Mouse (Mus musculus) midbrain, embryonic 10.5 days (tissue): Measurements from ENCODE around the gene Apln. TPM values are rescaled to one million over a fixed set of nuclear protein-coding genes. Genes with fewer than 3 reads are reported as not detected.

Experiments
- DNase-seq: peaks from one replicate; pipeline ENCODE4 v3.0.0-alpha.2; 2017; ENCODE audit warnings: low spot score
- H3K27ac ChIP-seq: fragments of 300-500 bp; sonication (generic); replicated peaks from 2 replicates; pipeline ENCODE4 v1.5.1; 2016; ENCODE audit warnings: mild to moderate bottlenecking
- H3K27me3 ChIP-seq: fragments of 300-500 bp; sonication (generic); 2 replicates; pipeline ENCODE4 v1.6.1; 2016; ENCODE audit warnings: low read depth, mild to moderate bottlenecking; ENCODE audit not compliant: poor library complexity, severe bottlenecking
- H3K36me3 ChIP-seq: fragments of 300-500 bp; sonication (generic); 2 replicates; pipeline ENCODE4 v1.6.1; 2016; ENCODE audit warnings: mild to moderate bottlenecking, moderate library complexity
- H3K4me1 ChIP-seq: fragments of 300-500 bp; sonication (generic); 2 replicates; pipeline ENCODE4 v1.6.1; 2016
- H3K4me3 ChIP-seq: fragments of 300-500 bp; sonication (generic); 2 replicates; pipeline ENCODE4 v1.5.1; 2016; ENCODE audit warnings: mild to moderate bottlenecking, moderate library complexity
- H3K9me3 ChIP-seq: fragments of 300-500 bp; sonication (generic); replicated peaks from 2 replicates; pipeline ENCODE4 v1.6.1; 2016; ENCODE audit warnings: mild to moderate bottlenecking
- WGBS: fragments of 180-500 bp; shearing (Covaris S2); methylation state at CpG from one replicate; pipeline ENCODE4 v1.1.7; 2016; 5-methylcytosine and 5-hydroxymethylcytosine counted together
- polyA plus RNA-seq: library from polyadenylated mRNA; unstranded; fragments of >200 nt; fragmentation: Nextera tagmentation; extraction: Ambion mirVana; gene quantifications from 2 replicates; pipeline ENCODE4 v1.2.1, GENCODE M21; 2016

Gene Apln
- polyA plus RNA-seq, result 4.1 and 5.2 TPM in 2 replicates

GRCm38 (mm10) chrX:48034144-48035113, at the start of gene Apln:
TSS of gene Apln (minus strand) at chrX:48034853.
- H3K36me3 ChIP-seq, result no peaks in the 10 kb centered on the region
- peak; percentile 49 for DNase-seq
- peak within 1 kb of the TSS; percentile 63 for H3K4me3 ChIP-seq
- peaks cover 9% of the 10 kb centered on the region for H3K4me1 ChIP-seq
- peaks cover 77% of the 10 kb centered on the region for H3K27me3 ChIP-seq
- no peaks in the 10 kb centered on the region for H3K9me3 ChIP-seq
- H3K27ac ChIP-seq, result peak within 1 kb of the TSS; percentile 86
- 25% methylated on average over 62 of the region's 73 CpGs for WGBS

- whole genome bisulfite sequencing, result 80% methylated on average over 5 of the region's 5 CpGs
- DNase-seq, result no peak
- Histone ChIP-seq H3K4me3 (no peak overlapping the region), H3K27me3 (peaks cover 6% of the 10 kb centered on the region; the same call in 1 of the 2 replicates), H3K4me1 (no peaks in the 10 kb centered on the region), H3K27ac (no peak overlapping the region), H3K36me3 (no peaks in the 10 kb centered on the region), H3K9me3 (no peaks in the 10 kb centered on the region)
Observed at GRCm38 (mm10) chrX:48082364-48082763, 47.7 kb upstream of the Apln start.

GRCm38 (mm10) chrX:48076806-48077425, 42.3 kb upstream of the Apln start:
- H3K36me3 ChIP-seq, result no peaks in the 10 kb centered on the region
- 92% methylated on average over 4 of the region's 4 CpGs for WGBS
- DNase-seq, result no peak
- H3K4me3 ChIP-seq, result no peak overlapping the region
- H3K4me1 ChIP-seq, result no peaks in the 10 kb centered on the region
- H3K9me3 ChIP-seq, result no peaks in the 10 kb centered on the region
- H3K27ac ChIP-seq, result no peak overlapping the region
- H3K27me3 ChIP-seq, result peaks cover 28% of the 10 kb centered on the region

DNA sequence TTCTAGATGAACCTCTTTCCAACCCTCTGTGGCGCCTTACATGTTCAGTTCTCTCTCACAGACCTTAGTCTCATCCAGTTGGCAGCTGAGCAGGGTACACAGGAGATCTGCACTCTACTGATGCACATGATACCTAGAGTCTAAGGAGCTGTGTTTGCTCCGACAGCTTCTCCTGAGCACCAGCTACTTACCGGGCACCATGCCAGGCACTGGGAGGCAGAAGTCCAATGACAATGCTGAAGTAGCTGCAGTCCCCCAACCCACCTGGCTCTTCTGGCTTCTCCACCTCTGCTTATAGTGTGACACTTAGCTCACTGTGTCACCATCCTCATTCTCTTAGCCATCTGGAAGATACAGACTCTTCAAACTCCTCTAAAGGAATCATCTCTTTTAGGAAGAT, 40.0 kb upstream of the Apln start:
- WGBS, result 79% methylated on average over 3 of the region's 3 CpGs
- Histone ChIP-seq H3K27ac (no peak overlapping the region), H3K27me3 (peaks cover 44% of the 10 kb centered on the region), H3K9me3 (no peaks in the 10 kb centered on the region), H3K4me3 (no peak overlapping the region), H3K4me1 (no peaks in the 10 kb centered on the region), H3K36me3 (no peaks in the 10 kb centered on the region)
- no peak for DNase-seq

GRCm38 (mm10) chrX:48072401-48072800, 37.7 kb upstream of the Apln start:
- 18% methylated on average over 5 of the region's 5 CpGs for WGBS
- Histone ChIP-seq H3K9me3 (no peaks in the 10 kb centered on the region), H3K4me1 (no peaks in the 10 kb centered on the region), H3K4me3 (no peak overlapping the region), H3K36me3 (no peaks in the 10 kb centered on the region), H3K27ac (no peak overlapping the region), H3K27me3 (peaks cover 48% of the 10 kb centered on the region)
- DNase-seq, result no peak

DNA sequence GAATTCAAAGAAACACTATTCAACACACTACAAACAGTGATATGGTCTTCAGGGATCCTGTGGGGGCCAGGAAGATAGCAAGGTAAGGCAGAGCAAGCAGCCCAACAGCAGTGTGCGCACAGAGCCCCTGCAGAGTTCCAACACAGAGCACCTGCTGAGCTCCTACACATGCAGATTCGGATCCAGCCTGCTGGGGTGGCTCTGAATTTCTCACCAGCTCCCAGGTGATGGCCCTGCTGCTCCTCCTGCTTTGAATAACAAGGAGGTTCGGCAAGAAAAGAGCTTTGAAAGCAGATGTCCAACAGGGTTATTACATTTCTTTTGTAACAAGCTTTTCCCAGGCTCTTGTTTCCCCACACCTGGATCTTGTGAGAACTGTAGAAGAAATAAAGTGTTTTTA, 37.3 kb upstream of the Apln start:
- WGBS, result 23% methylated on average over 3 of the region's 3 CpGs
- DNase-seq, result no peak
- H3K4me3 ChIP-seq, result no peak overlapping the region
- H3K36me3 ChIP-seq, result no peaks in the 10 kb centered on the region
- H3K9me3 ChIP-seq, result no peaks in the 10 kb centered on the region
- no peak overlapping the region for H3K27ac ChIP-seq
- H3K27me3 ChIP-seq, result peaks cover 49% of the 10 kb centered on the region
- H3K4me1 ChIP-seq, result no peaks in the 10 kb centered on the region

DNA sequence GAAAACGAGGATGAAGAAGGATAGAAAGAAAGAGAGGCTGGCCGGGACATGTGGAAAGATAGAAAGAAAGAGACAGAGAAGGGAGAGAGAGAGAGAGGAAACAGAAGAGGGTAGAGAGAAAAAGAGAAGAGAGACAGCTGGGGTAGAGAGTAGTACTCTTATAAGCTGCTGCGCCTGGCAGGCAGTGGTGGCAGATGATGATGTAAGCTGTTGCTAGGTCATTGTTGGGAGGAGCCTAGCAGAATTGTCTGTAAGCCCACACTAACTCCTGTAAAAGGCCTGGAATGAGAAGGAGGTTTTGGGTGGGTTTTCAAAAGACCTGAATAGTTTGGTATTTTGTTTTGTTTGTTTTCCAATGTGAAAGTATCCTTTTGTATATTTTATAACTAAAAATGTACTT, 32.2 kb upstream of the Apln start:
- Histone ChIP-seq H3K27me3 (peaks cover 52% of the 10 kb centered on the region), H3K4me1 (peaks cover 8% of the 10 kb centered on the region), H3K27ac (no peak overlapping the region), H3K36me3 (no peaks in the 10 kb centered on the region), H3K9me3 (no peaks in the 10 kb centered on the region), H3K4me3 (no peak overlapping the region)
- no peak for DNase-seq
- 75% methylated on average over 3 of the region's 3 CpGs for WGBS

DNA sequence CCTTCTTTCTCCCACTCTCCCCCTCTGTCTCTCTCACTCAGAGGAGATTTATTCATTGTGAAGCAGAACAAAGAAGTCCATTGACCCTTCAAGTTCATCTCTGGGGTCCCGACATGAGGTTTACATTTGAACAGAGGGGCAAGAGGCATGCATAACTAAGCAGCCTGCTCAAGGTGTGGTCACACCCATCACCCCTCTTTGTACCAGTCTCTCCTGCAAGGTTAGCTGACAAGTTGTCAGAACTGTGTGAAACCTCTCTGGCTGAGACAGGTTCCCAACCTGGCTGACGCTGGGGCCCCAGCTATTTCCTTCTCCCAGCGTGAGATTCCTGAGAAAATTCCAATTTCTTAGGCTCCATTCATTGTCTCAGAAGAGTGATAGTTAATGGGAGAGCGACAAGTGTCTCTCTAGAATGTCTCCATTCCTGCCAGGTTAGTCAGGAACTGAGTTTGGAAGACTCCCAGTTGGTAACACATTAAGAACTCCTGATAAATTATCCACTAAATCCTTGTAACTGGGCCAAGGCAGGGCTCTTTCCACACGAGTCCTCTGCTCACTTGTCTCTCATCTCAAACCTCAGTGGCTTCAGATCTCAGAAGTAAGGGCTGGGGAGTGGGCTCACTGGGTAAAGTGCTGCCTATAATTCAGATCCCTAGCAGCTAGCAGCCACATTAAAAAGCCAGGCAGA, 29.7 kb upstream of the Apln start:
- DNase-seq, result no peak
- 36% methylated on average over 5 of the region's 5 CpGs for WGBS

GRCm38 (mm10) chrX:48062481-48062880, 27.8 kb upstream of the Apln start:
- Histone ChIP-seq H3K36me3 (no peaks in the 10 kb centered on the region), H3K9me3 (no peaks in the 10 kb centered on the region)
- whole genome bisulfite sequencing, result 88% methylated on average over 4 of the region's 4 CpGs

More for the DNA sequence above, 29.7 kb upstream of the Apln start:
- Histone ChIP-seq H3K9me3 (no peaks in the 10 kb centered on the region), H3K27me3 (peaks cover 32% of the 10 kb centered on the region), H3K4me3 (no peak overlapping the region), H3K4me1 (peaks cover 8% of the 10 kb centered on the region), H3K27ac (no peak overlapping the region), H3K36me3 (no peaks in the 10 kb centered on the region)

DNA sequence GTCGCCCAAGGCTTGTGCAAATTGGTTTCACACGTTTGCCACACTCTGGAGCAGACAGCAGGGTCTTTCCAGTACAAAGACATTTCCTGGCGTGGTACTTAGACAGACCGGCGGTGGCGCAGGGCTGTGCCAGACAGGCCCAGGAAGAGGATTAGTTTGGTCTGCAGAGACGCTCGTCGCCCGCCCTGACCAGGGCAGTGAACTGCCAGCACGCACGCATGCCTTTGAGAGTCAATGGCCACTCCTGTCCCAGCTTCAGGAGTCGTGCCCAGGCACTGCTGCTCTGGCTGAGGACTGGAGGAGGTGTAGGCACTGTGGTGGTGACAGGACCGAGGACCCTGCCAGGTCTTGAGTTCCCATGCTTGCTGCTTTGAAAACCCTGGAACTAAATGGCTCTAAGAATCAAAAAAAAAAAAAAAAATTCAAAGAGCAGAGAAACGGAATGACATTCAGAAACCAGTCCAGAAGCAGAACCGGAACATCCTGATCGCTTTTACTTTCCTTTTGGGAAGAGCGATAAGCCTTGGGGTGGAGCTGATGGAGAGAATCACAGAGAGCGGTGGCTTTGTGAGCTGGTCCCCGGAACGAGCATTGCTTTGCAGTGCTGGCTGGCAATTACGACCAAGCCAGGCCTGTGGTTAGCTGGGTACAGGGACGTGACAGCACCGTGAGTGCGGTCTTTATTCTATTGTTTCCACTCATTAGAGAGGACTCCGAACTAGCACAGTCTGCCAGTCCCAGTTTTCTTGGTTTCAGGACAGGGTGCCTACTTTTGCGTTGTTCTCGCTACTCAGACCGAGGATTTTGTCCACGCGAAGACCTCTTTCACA, 19.7 kb upstream of the Apln start:
- H3K9me3 ChIP-seq, result no peaks in the 10 kb centered on the region
- peak overlapping the region; percentile 63 for H3K27ac ChIP-seq
- WGBS, result 34% methylated on average over 31 of the region's 31 CpGs
- H3K4me1 ChIP-seq, result peaks cover 12% of the 10 kb centered on the region
- peak overlapping the region; percentile 45 for H3K4me3 ChIP-seq
- DNase-seq, result peak; percentile 58
- peaks cover 25% of the 10 kb centered on the region for H3K27me3 ChIP-seq
- no peaks in the 10 kb centered on the region for H3K36me3 ChIP-seq

More at GRCm38 (mm10) chrX:48062481-48062880, 27.8 kb upstream of the Apln start:
- no peak overlapping the region for H3K4me3 ChIP-seq
- H3K27me3 ChIP-seq, result peaks cover 26% of the 10 kb centered on the region
- peaks cover 8% of the 10 kb centered on the region for H3K4me1 ChIP-seq
- H3K27ac ChIP-seq, result no peak overlapping the region
- no peak for DNase-seq

- Histone ChIP-seq H3K4me1 (peaks cover 12% of the 10 kb centered on the region), H3K36me3 (no peaks in the 10 kb centered on the region), H3K27ac (peak overlapping the region; percentile 63; the same call in 1 of the 2 replicates), H3K27me3 (peaks cover 25% of the 10 kb centered on the region), H3K9me3 (no peaks in the 10 kb centered on the region), H3K4me3 (0 out of 2 replicates have a peak overlapping the region, but pooled peaks have one; percentile 45)
- WGBS, result 46% methylated on average over 3 of the region's 3 CpGs
- no peak for DNase-seq
Observed at GRCm38 (mm10) chrX:48053743-48054142, 19.1 kb upstream of the Apln start.

- Histone ChIP-seq H3K27ac (no peak overlapping the region), H3K27me3 (peaks cover 3% of the 10 kb centered on the region; the same call in 1 of the 2 replicates), H3K4me1 (peaks cover 4% of the 10 kb centered on the region), H3K9me3 (no peaks in the 10 kb centered on the region), H3K4me3 (no peak overlapping the region), H3K36me3 (no peaks in the 10 kb centered on the region)
- 83% methylated on average over 2 of the region's 2 CpGs for WGBS
- DNase-seq, result no peak
Observed at GRCm38 (mm10) chrX:48046315-48046714, 11.7 kb upstream of the Apln start.
